Mouse (Mus musculus): ENCODE measurements around the gene Amh.

DNA sequence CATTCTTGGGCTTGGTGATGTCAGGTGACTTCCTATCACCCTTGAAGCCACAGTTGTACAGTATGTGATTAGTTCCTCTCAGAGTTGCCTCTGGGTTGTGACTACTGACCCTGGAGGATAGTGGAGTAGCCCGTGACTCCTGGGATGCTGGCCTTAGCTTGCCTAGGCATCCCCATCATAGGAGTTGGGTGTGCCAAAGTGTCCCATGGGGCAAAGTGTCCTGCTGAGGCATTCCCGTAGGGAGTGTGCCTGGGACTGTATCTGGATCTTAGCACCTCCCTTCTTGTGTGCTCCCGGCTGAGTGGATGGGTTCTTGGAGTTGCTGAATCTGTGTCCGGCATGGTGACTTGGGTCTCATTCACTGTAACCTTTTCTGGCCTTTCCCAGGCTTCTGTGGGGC is 30.1 kb upstream of the Amh start:
- no peak for TF ChIP-seq CTCF (IDR thresholded peaks at IDR 0.05)
- TF ChIP-seq EP300 (IDR thresholded peaks at IDR 0.05), result no peak

Data from lung, postnatal 0 days (tissue).